Mouse (Mus musculus) c-Kit-negative CD71-positive TER-119-positive erythroid progenitor cells, embryonic 14.5 days (primary cell): ENCODE results near the gene Gramd1b.

Source experiments
- DNase-seq: peaks from one replicate; pipeline ENCODE4 v3.0.0-alpha.2; 2013; ENCODE audit warnings: low read depth, low spot score

Gramd1b gene

DNA sequence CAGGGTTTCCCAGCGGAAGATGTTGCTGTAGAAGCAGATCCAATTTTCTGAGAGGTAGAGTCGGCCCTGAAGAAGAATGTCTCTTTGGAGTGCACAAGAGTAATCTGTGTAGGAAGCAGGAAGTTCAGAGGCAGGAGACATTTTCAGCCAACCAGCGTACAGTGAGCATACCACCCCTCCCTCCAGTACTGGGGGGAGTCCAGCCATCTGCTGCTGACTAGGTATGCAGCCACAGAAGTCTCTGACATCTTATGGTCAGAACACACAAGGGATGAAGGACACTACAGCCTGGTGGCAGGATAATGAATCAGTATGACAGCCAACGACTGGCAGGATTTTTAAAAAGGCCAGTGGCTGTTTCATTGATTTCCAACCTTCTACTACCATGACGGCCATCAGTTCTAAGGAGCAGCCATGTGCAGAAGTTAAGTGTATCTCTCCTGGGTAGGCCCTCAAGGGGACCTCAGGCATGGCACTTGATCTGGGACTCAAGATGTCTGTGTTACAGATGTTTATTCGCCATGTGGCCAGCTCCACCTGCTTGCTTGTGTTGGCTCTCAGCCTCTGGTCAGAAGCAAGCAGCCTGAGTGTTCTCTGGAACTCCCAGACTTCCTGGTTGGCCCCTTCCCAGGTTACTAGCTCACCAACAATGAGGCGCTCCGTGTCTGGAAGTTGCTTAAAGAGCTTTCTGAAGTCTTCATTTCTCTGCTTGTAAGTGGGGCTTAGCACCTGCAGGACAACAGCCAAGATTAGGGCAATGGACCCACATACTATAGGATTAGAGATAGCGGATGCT is 214.1 kb downstream of the Gramd1b start:
- no peak for DNase-seq

DNA sequence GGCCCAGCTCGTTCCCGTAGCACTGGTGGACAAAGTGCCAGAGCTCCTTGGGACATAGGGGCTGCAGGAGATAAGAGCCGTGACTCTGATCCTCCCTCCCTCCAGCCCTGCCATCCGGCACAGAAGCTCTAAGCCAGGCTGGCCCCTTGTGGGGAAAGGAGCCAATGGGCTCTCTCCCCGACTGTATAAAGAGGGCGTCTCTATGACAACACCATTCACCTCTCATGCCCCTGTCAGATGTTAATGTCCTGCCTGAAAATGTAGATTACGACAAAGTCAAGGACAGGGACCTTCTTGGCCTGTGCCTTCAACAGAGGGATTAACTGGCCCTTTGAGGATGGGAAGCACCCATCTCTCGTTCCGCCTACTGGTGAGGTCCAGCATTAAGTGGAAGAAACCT is 219.4 kb downstream of the Gramd1b start:
- DNase-seq = no peak

DNA sequence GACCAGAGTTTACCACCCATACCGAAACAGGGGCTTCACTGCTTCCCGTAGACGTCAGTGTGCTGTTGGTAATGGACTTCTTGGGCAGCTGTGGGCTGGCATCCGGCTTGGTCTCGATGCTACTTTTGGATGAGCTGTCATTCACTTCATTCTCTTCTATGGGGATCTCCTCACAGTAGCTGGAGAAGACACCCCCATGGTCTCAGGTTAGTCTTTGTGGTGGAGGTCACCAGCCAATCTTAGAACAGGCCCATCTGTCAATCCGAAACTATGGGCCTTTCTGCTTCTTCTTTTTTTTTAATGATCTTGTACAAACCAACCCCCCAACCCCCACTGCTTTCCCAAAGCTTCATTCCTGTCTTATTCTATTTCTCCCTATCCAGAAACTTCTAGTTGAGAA is 221.3 kb downstream of the Gramd1b start:
- no peak for DNase-seq

DNA sequence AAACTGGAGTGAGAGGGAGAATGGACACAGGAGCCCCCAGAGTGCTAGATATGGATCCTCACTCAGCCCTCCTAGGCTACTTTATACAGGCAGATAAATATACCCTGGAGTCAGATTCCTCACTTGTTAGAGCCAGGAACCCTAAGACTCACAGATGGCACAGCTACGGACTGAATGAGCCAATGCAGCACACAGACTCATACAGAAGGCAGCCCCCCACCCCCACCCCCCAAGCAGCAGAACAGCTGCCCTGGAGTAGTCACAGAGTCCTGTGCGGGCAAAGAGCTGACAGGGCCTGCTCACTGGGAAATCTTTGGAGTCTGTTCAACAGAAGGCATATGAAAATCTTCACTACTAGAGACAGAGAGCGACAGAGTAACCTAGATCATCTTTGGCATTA is 223.9 kb downstream of the Gramd1b start:
- DNase-seq = no peak

DNA sequence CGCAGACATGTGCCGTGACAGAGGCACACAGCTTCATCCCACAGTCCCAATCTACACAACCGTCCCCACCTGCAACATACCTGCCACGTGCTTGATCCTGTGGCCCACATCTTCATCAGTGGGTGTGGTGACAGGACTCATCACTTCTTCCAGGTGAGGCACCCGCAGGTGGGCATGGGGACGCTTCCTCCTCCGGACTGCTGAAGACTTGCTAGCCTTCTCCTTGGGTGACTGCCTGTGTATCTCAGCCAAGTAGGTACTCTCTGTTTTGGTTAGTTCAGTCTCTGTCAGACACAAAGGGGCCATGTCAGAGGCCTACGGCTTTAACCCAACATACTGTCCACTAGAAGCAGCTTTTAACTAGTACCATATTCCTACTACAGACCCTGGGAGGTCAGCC is 226.9 kb downstream of the Gramd1b start:
- no peak for DNase-seq

DNA sequence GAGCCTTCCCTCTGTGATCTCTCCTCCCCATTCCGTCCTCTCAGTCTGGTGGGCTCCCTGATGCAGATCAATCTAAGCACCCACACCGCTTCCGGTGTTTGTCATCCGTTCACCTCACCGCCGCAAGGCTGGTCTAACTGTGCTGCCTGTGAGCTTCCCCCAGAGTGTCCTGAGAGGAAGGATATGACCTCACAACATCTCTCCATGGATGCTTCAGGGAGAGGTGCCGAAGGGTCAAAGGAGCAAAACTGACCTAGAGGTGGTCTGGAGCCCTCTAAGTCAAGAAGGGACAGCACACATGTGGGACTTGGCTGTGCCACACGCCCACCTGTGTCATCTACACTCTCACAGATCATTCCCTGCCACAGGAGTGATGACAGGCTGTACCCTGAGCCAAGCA is 228.8 kb downstream of the Gramd1b start:
- DNase-seq = no peak

DNA sequence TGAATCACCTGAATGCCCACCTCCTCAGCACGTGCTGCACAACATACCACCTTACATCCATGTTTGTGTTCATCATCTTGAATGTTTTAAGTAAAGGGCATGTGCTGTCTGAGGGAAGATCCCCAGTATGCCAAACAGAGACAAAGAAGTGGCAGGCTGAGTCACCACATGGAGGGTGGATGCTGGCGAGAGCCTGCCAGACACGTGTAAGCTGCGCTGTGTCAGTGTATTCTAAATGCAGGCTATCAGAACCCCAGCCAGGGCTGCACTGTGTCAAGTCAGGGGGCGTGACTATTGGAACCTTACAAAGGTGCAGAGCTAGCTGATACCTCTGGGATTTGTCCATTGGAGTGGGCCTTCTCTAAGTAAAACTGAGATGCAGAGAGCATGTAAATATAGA is 229.7 kb downstream of the Gramd1b start:
- DNase-seq = no peak

DNA sequence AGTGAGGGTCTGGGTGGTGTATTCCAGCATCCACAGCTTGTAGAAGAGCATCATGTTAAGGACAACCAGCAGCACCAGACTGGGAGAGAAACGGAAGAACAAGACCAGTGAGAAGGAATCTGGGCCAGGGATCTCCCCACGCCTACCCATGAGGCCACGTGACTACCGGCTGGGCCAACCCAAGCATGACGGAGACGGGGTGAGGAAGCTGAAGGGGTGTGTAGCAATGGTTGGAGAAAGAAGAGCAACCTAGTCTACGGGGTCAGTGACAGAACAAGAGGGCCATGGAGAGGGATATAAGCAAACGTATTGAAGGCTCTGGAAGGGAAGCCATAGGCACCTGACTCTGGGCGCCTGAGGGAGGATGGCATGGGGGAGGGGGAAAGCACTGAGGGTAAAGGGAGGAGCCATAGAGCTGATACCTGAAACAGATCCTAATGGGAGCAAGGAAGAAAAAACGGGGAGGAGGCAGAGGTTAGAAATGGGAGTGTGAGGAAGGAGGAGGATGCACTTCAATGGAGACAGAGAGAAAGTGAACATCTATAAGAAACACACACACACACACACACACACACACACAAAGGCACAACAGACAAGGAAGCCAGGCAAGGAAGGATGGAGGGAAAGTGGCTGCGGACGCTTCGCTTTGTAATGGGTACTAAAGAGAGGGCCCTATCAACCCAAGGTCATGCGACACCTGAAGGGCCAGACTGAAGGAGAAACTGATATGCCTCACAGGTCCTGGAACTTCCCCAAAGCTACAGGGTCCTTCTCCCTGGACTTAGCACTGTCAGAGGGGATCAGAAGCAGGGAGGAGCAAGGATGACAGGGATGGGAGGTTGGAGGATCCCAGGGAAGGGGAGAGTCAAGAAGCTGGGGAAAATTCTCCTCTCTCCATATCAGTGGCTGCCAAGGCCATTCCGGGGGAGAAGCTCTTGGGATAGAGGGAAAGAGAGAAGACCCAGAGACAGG is 230.9 kb downstream of the Gramd1b start:
- no peak for DNase-seq

DNA sequence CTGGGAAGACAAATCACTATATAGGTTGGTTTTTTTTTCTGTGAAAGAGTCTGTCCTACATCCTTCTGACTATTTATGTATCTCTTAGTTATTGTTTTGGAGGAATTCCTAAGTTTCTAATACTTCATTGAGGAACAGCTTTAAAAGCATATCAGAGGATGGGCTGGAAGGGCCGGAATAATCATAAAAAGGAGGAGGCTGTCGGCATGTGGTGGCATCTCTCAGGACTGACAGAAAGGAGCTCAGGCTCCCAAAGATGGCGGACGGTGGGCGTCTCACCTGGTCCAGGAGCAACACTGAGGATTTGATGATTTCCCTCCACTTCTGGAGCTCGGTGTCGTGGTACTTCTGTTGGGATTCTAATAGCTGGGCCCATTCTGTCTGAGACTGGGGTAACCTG is 231.9 kb downstream of the Gramd1b start:
- DNase-seq = no peak

DNA sequence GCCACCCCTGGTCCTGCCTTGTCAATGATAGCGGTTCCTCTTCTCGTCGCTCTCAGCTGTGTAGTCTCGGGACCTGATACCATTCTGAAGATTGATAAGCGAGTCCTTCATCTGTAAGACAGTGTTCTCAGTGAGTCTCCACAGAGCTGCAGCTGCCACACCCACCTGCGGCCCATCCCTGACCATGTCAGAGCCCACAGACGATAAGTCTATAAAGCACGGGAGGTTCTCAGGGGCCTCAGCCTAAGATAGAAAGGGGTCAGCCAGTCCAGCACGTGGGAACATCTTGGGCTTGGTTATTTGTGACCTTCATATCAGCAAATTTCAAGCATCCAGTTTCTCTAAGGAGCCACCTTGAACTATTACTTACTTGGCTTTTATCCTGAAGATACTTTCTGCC is 233.2 kb downstream of the Gramd1b start:
- DNase-seq = no peak

DNA sequence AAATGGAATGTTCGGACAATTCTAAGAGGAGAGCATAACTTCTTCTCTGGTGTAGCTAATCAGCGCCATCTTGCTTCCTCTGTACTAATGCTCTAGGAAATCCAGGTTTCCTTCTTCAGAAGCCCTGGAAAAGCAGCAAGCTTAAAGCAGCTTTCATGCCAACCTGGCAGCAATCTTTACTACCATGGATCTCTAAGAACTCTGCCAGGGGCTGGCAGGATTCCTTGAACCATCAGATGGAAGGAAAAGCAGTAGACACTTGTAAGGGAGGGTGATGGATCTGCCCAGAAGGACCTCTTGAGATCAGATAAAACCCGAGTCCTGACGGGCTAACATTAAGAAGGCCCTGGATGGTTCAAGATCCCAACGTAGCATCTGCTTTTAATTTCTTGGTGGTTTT is 234.9 kb downstream of the Gramd1b start:
- DNase-seq = no peak

DNA sequence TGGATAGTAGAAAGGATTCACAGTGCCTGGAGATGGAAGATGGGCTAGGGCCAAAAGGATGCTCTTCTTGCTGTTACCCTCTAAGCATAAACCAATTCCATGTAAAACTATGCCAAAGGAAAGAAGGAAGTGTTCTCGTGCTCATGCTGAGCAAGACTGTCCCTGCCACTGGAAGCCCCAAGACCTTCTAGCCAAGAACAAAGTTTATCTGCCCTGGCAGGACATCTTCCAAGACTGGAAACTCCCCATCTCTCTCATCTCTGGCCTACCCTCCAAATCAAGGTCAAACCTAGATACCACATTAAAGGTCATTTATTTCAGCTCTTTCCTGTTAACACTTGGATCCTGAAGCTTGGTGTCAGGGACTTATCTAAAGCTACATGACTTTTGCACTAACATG is 236.3 kb downstream of the Gramd1b start:
- DNase-seq = no peak

DNA sequence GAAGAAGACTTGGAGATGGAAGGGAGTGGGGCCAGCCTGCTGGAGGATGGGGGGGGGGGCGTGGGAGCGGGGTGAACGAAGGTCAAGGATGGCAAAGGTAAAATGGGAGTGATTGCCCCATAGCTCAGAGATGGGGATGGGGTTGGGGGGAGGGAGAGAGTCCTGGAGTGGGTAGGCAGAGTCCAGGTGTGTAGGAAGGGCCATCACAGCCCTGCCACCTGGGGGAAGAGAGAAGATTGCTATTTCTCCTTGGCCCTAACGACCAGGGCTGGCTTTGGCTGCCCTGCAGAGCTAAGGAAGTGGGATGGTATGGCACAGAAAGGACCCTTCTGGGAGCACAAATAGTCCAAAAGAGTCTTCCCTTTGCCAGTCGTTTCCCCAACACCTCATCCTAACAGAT is 237.0 kb downstream of the Gramd1b start:
- DNase-seq = no peak

DNA sequence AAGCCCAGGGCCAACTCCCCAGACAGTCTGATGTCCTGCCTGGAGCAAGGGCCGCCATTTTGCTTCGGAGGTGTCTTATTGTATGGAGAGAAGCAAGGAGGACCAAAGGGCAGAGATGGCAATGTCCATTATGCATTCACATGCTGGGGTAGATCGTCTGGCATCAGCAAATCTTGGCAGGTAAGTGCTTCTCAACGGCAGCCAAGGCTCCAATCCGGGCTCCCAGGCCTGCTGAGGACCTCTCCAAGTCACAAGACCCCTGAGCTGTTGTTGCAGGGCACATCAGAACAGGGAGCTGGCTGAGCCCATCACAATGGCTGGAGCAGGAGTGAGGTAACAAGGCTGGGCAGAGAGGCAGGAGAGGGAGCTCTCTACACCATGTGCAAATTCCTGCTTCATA is 237.4 kb downstream of the Gramd1b start:
- no peak for DNase-seq

DNA sequence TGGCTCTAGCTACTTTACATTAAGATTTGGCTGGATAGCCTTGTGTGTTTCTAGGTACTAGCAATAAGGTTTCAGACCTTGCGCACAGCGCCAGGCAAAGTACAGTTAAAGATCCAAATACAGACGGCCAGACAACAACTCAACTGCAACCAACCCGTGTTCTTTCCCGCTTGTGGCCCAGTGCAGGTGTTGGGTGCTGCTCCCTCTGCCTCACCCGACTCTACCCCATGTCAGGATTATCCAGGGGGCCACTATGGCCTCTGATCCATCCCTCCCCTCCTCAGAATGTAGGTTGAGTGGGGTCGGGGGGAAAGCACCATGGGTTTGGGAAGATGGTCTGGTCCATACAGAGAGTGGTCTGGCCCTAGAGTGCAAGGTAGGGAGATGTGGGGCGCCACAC is 237.9 kb downstream of the Gramd1b start:
- no peak for DNase-seq

DNA sequence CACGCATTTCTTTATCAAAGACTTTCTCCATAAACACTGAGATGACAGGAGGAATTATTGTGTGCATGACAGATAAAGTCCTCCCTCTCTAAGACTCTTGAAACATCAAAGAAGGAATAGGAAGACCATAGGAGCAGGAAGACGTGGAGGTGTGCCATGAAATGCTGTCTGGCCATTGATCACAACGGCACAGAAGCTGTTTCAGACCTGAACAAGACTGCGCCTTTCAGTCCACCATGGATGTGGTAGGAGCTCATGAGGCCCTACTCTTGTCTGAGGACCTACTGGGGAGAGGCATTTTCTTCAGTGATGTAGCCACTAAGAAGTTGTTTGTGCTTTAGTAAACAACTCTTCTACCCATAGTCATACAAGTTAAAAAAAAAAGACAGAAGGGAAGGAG is 238.7 kb downstream of the Gramd1b start:
- no peak for DNase-seq

DNA sequence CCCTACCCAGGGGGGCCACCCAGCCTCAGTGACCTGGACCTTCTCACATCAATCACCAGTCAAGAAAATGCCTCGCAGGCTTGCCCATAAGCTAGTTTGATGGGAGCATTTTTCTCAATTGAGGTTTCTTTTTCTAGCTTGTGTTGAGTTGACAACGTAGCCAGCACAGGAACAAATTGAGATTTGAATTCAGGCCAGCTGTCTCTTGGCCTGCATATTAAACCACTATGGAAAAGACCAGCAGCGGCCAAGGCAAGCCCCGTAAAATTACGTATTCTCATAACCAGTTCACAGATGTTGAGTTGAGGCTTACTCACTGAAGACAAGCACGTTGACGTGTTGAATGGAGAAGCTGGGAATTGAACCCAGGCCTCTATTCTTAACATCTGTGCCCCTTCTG is 248.2 kb downstream of the Gramd1b start:
- no peak for DNase-seq

DNA sequence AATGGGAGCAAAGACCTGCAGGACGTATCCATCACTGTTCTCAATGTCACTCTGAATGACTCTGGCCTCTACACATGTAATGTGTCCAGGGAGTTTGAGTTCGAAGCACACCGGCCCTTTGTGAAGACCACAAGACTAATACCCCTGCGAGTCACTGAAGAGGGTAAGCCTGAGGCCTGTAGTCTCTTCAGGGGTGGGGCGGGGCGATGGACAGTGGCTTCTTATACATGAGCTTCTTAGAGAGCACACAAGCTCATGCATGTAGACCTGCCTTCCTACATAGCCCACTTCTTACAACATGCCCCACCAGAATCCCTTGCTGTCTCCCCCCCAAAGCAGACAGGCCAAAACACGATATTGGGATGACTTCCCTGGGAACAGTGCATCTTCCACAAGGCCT is 251.7 kb downstream of the Gramd1b start:
- DNase-seq = no peak

DNA sequence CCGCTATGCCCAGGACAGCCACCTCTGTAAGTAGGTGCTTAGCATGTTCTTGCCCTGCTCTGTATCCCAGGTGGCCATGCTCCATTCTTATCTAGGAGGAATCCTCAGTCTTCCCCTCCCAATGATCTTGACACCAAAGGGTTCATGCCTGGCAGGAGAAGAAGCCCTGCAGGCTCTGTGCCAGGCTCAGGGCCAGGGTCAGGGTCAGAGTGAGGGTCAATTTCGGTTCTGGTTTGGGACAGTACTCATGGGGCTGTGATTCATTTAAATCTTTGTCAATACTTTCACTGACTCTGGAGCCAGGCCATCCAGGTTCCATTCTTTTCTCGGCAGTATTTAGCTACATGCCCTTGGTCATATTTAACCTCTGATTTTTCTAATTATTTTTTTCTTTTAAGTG is 253.5 kb downstream of the Gramd1b start:
- no peak for DNase-seq

DNA sequence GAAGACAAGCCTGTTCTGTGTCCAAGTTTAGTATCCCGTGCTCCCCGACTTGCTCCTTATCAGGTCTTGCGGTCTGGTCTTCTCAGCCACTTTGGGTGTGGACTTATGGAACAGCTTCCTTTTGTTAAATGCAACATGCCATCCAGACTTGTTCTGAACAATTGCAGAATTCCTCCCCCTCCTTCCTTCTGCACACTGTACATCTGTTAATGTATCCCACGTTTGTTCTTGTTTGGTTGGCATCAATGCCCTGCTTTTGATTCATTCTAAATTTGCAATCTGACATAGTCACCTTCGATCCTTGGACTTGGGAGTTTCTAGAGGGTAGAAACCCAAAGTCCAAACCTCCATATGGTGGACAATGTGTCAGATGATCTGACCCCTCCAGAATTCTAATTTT is 255.3 kb downstream of the Gramd1b start:
- no peak for DNase-seq

DNA sequence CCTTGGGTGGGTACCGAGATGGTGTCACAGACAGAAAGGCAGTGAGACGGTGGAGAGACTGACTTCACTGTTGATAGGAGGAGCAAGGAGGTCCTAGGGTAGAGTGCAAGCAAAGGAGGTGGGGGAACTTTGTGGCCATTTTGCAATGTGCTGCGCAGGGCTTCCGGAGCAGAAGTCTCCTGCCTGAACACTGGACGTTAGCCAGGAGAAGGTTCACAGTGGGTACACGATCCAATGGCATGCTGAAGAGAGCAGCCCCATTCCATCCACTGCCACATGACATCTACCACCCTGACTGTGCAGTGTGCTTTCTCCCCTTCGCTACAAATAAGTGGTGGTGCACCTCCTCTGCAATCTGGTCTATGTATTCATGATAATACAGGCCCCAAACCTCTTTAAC is 258.4 kb downstream of the Gramd1b start:
- DNase-seq = no peak

DNA sequence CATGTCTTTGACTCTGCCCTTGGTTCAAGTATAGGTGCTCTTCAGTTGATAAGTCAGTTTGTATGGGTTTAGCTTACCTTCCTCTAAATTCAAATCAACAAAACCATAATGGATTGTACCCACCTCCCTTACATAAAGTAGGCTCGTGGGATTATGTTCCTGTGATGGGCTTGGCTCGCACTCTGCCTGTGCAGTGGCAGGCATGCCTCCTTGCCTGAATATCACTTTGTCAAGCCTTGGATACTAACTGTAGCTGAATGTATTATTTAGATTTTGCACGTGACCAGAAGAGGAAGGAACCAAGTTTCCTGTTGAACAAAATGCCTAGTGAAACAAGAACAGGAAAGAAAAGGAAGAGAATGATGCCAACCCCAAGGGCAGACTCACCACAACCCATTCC is 260.1 kb downstream of the Gramd1b start:
- no peak for DNase-seq

DNA sequence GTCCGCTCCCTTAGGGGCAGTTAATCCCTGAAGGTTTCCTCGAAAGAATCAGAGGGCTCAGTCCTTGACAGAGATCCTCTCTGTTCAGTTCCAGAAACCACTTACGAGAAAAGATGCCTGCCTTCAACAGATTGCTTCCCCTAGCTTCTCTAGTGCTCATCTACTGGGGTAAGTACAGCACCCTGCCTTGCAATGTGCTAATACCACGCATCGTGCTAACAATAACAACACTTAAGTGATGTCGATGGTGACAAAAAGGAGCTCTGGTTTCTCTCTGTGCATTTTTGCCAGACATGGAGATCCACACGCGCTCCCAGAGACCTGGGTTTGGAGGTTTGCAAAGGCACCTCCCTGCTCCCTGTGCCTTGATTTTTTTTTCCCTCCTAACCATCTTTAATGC is 261.3 kb downstream of the Gramd1b start:
- no peak for DNase-seq
